Mouse (Mus musculus): Measurements from ENCODE around the gene Ppox.

The Ppox gene

DNA sequence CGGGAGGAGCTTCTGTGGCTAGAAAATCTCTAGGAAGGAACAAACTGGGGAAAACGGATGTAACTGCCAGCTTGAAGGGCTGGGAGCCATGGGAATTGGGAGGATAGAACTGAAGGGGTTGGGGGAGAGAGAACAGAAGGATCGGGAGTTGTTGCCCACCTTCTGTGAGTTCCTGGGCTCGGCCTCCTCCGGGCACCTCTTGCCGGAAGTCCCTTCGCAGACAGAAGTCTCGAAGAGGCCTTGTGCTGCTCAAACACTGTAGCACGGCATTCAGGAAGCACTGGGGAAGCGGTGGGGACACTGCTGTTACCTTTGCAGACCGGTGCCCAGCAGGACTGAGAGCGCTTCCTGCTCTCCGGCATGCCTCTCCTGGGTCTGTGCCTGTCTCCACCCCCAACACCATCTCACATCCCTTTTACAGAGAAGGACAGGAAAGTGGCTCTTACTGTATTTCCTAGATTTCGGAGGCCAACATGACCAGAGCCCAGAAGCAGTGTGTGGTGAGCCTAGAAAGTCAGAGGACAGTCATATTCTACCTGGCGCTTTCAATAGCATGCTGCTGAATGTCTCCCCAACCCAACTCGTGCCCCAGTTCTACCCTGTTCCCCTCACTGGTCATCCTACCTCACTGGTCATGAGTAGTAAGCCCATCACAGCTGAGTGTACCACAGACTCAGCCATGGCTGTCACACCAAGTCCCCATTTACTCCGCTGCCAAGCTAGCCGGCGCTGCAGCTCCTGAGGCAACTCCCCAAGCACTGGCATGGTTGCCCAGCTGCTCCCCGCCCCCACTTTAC lies 4.3 kb upstream of the Ppox start:
- no peak for DNase-seq (ENCODE audit: low spot score in 2 of 2)

DNA sequence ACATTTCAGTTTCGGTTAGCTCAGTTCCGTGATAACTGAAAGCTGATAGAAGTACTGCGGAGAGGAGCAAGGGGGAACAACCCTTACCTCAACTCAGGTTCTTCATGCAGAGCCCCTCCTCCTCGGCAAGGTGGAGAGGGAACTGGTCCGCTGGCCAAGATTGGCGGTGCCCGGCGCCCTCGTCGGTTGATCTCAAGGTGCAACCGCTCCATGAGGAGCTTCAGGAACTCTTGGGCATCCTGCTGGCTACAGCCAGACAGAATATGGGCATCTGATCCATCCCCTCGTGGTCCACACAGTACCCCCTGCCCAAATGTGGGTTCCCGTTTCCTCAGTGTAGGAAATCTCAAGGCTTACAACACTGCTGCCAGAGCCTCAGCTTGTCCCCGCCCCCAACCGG lies 3.5 kb upstream of the Ppox start:
- DNase-seq (ENCODE audit: low spot score in 2 of 2) = no peak

DNA sequence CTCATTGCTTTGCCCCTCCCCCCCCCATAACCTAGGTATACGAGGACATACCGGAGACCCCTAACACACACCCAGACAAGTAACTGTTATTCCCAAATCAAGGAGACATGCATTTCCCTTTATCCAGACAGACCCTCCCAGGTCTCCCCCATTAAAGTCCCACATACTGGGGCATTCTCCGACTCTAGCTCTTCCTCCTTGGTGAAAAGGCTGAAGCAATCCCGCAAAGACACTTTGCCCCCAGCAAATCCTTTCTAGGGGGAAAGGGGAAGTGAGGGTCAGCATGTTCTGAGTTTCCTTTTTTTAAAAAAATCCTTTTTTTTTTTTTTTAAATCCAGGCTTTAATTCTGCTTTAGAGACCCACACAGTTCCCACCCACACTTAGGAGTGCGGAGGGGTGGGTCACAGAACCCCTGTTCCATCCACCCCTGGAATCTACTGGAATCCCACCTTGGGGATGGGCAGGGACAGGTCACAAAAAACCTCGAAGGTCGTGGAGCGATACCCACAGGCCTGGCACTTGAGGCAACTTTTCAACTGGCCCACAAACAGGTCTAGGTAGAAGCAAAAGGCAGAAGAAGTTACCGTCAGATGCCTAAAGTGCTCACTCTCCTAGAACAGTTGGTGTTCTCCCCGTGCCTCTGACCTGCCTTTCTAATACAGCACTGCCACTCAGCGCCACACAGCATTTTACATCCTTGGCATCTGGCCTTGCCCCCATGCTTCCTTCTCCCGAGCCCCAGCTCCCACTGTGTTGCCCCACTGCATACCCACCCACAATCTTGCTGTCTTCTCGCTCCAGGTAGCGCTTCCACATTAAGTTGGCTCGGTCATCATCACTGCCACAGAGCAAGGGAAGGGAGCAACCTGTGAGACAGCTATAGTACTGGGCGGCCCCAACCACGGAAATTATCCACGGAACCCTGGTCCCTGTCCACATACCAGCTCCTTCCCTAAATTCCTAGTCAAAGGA lies 2.5 kb upstream of the Ppox start:
- DNase-seq (ENCODE audit: low spot score in 2 of 2) = no peak

DNA sequence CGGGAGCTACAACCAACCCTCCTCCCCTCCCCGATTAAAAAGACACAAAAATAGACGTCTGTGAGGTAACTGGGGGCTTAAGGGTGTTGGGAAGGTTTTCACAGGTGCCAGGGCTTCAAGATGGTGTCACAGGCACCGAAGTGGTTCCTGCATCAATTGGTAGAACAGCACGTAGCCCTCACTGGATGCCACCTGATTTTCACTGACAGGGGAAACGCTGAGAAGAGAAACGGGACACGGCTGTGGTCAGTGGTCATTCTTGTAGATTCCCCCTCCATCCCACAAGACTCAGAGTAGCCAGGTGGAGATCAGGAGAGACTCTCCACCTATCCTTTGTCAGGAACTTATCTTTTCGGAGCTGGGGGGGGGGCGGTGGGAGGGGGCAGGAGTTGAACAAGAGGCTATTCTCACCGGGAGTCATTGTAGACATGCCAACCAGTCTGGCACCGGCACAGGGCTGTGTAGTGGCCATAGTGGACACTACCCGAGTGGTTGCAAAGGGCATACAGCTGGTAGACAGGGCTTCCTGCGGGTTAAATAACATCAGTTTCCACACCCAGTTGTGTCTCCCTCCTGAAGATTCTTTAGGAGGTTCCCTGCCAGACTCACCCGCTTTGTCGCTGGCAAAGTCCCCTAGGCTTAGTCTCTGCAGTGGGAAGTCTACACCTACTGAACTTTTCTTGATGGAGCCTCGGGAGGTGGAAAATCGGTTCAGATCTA lies 1.3 kb upstream of the Ppox start:
- no peak for DNase-seq (ENCODE audit: low spot score in 2 of 2)

DNA sequence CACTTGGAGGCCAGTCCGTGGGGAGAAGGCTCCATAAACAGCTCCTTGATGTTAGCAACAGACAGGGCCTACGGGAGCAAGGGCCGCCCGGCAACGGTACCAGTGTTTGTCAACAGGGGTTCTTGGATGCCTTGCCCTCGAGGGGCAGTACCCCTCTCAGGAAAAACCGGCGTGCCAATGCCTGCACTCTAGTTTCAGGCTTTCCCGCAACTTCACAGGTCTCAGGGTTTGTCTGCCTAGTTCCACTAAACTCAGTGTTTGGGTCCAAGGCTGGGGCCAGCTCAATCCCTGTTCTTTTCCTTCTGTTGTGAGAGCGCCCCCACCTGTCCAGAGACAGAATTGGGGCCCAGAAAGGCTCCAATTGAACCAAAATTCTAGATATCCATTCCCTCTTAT lies 540 bp upstream of the Ppox start:
- peak in 1 of 2 experiments; percentile 80 for DNase-seq (ENCODE audit: low spot score in 2 of 2)

DNA sequence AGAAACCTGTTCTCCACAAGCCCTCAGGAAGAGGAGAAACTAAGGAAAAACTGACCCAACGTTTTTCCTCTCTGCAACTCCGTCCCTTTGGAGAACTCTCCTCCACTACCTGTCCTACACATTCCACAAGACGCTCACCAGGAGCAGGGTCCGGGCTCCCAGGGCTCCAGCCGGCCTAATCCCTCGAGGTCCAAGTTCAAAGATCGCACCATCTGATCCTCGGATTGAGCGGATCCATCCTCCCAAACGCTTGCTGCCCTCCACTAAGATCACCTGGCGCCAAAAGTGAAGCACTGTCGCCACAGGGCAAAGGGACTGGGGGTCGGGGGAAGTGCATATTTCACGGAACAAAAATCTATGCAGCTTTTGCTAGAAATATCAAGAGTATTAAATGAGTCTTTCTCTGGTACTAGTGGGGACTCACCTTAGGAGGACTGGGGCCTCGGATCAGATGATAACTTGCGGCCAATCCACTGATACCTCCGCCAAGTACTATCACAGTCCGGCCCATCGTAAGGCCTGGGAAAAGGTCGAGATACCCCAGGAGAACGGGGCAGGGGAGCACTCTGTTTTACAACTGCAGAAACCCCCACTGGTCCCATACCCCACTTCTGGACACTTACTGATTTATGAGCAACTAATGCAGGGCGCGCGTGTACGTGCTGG lies 603 bp downstream of the Ppox start:
- DNase-seq (ENCODE audit: low spot score in 2 of 2) = no peak

DNA sequence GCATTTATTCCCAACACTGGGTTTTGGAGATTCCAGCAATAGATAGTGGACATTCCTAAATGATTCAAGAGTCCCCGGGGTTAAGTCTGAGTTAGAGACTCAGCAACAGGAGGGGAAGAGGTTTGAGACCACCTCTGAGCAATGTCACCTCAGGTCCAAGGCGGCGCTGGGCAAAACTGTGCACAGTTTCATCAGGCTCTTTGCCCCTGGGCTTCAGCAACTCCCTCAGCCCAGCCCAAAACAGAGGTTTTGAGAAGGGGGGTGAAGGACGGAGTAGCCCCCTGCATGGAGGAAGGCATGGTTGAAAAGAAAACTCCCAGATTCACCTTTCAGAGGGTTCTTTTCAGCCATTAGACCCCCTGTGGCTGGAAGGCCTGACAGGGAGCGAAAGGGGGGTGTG lies 1.3 kb downstream of the Ppox start:
- no peak for DNase-seq (ENCODE audit: low spot score in 2 of 2)

DNA sequence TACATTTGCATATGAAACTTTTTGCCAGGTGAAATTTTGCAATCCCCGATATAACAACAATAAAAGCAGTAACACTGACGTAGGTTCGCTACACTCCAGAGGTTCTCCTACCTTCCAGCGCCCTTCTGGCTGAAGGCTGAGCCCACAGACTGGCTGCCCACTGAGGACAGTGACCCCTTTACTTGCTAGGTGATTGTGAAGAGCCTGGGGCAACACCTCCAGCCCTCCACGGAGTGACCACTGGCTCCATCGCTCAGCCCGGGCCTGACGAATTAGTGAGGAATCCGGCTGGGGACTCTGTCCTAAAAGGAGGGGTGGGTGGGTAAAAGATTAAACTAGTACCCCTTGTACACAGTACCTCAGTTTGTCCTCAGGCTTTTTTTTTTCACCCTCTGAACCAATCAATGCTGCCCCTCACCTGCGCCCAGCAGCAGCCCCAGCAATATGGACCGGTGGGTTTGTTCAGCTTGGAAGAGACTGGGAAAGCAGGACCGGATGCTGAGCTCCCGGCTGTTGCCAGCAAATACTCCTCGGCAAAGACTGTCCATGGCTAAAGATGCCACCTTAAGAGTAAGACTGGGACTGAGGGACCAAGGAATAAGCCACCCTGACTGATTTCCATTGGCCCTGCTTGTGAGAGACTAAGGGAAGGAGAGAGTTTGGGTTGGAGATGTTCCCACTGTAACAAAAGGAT lies 1.8 kb downstream of the Ppox start:
- no peak for DNase-seq (ENCODE audit: low spot score in 2 of 2)

DNA sequence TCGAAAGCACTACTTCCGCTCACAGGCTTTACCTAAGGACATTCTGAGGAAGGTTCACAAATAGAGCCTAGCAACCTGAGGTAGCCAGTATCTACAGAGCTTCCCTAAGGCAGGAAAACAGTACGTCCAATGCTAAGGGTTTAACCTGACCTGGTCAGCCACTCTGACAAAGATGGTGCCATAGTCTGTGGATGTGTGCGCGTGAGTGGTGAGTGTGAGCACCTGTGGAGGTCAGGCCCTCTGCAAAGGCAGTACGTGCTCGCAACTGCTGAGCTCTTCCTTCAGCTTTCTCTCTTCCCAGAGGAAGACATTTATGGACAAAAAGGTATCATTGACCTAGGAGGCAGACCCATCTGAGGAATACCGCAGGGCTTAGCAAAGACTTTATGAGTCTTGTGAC lies 2.5 kb downstream of the Ppox start:
- no peak for DNase-seq (ENCODE audit: low spot score in 2 of 2)

DNA sequence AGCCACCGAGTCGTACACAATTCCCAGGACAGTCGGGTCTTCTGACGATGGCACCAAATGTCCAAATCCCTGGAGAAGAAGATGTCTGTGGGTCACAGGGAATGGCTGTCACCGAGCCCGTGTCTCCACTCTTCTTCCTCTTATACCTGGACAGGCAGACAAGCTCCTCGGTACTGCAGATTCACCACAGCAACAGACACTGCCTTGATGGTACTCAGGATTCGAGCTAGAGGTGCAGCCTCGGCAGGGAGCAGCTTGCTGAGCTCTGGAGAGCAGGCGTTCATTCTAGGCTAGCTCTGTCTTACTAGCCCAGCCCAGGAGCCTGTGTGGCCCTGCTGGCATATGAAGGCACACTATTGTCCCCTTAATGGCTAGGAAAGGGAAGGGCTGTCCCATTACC lies 3.2 kb downstream of the Ppox start:
- DNase-seq (ENCODE audit: low spot score in 2 of 2) = no peak

DNA sequence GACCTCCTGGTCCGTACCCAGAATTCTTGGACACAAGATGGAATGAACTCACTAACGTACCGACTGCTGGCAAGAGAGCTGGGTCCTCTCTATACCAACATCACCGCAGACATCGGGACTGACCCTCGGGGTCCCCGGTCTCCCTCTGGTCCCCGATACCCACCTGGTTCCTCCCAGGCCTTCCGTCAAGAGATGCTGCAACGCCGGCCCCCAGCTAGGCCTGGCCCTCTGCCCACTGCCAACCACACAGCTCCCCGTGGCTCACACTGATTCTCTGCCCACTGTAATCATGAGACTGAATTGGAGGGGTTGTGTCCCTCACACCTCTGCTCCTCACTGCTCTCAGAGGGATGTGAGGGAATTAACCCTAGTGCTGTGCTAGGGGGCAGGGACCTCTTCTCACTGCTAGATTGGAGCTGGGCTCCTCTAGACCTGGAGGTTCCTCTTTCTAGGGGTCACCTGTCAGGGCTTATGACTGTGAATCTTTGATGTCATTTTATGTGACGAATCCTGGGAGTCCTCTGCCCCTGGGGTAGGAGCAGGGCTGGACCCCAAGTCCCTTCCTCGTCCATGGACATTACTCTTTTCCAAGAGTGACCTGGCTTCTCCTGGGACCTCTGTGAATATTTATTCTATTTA lies 4.8 kb downstream of the Ppox start:
- DNase-seq (ENCODE audit: low spot score in 2 of 2) = no peak

DNA sequence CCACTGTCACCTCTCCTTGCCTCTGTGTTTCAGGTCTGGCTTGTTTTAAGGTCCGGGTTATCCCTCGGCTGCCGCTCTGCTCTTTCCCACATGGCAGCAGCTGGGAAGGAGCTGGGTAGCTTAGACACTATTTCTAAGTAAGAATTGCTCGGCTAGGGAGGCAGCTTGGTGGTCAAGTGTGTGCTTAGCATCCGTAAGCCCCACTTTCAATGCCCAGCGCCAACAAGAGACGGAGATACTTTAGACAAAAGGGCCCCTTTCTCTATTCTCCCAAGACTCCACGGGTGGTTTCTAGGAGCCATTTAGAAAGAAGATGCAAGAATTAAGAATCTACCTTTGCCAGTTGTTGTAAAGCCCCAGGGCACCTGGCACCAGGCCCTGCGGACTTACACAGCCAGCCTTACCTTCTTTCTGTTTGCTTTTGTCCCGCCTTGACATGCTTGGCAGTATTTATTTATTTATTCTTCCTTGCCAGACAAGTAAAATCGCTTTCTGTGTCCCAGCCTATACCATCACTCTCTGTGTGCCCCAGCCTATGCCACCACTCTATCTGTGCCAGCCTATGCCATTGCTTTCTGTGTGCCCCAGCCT lies 5.7 kb downstream of the Ppox start:
- DNase-seq (ENCODE audit: low spot score in 2 of 2) = no peak

DNA sequence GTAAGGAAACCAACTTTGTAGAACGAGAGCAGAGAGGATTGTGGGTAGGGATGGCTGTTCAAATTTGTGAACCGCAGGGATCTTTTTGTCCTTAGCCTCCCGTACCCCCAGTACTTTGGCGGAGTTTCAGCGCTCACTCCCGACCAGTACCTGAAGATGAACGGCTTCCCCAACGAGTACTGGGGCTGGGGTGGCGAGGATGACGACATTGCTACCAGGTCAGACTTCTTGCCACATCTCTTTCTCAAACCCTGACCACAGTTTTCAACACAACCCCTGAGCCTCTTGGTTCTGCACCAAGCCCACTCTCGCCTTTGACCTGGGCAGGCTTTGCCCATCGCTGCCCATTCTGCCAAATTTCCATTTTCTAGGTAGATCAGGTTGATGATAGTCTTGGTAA lies 6.8 kb downstream of the Ppox start:
- no peak for DNase-seq (ENCODE audit: low spot score in 2 of 2)

DNA sequence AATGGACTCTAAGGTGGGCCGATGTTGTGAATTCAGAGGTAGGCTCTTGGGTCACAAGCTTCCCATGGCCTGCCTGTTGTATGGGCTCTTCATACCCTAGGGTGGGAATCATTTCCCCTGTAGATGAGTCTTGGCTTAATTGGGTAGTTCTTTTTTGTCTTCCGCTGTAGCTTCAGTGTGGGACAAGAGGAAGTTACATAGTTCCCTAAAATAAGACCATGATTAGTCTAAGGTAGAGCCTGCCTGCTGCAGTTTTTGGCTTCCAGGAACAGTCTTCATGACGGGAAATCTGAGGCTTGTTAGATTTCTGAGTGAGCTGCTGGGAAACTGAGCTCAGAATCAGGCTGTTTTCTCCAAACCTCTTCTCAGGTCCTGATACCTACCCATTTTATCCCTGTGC lies 8.9 kb downstream of the Ppox start:
- DNase-seq (ENCODE audit: low spot score in 2 of 2) = no peak

DNA sequence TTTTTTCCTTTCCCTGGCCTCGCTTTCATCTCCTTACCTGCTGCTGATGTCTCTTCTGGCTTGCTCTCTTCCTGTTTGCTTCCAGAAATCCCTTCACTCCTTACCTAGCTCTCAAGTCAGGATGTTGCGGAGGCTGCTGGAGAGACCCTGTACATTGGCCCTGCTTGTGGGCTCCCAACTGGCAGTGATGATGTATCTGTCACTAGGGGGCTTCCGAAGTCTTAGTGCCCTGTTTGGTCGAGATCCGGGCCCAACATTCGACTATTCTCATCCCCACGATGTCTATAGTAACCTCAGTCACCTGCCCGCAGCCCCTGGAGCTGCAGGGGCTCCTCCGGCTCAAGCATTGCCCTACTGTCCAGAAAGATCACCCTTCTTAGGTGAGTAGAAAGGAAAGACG lies 9.4 kb downstream of the Ppox start:
- no peak for DNase-seq (ENCODE audit: low spot score in 2 of 2)

DNA sequence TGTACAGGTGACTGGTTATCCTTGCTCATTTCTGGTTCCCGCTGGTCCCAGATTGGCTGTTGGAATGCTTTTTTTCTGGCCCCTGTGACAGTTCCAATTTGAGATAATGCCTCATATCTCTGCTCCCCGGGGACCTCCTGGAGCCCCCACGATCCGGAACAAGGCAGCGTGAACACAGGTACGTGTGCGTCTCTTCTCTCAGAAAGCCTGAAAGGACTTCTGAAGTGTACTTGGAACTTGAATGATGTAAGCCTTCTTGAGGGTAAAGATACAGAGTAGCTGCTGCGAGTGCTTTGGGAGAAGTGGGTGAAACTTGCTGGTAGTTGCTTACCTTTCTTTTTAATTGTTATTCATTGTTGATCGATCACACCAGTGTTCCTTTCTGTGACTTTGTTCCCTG lies 9.8 kb downstream of the Ppox start:
- no peak for DNase-seq (ENCODE audit: low spot score in 2 of 2)

DNA sequence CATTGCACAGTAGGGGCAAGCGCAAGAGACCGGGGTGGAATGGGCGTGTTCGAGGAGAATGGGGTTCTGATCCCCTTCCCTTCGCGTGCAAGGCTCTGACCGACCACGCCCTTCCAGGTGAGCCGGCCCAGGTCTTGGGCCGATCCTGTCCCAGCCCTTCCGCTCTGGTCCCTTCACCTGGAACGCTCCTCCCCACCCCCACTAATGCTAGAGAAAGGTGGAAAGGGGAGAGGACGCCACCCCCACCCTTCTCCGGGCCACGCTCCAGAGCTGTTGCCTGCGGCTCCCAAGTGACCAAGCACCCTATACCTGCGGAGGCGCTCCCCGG lies 10.4 kb downstream of the Ppox start:
- no peak for DNase-seq (ENCODE audit: low spot score in 2 of 2)

DNA sequence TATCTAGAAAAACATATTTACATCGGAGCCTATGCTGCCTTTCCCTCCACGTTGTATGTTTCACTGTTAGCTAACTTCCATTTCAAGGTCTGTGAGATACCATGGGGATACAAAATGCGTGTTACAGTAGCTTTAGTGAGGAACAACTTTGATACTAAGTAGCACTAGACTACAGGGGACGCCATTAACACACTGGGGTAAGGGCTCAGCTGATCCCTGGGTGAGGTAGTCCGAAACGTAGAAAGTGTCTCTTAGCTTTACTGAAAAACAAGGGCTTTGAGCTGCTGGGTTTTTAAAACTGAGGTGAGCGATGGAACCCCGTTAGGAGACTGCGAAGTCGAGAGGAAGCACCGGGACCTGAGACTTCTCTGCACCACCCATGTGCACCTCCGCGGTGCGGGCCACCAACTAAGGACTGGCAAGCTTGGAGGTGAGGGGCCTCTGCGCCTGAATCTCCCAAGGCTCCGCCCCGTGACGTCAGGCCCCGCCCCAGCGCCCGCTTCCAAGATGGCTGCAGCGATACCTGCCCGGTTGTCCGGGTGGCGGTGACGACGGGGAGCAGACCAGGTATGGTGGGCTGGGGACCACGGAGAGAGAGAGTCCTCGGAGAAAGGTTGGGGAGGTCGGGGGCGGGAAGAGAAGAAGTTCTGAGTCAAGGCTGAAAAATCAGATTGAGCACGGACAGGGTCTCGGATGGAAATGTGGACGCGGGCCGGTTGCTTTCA lies 11.0 kb downstream of the Ppox start, which contains the start of gene B4galt3:
TSS of gene B4galt3 (plus strand) at position 481 of the 725 bp plus-strand sequence.
- DNase-seq (ENCODE audit: low spot score in 2 of 2) = peak; percentile 96

DNA sequence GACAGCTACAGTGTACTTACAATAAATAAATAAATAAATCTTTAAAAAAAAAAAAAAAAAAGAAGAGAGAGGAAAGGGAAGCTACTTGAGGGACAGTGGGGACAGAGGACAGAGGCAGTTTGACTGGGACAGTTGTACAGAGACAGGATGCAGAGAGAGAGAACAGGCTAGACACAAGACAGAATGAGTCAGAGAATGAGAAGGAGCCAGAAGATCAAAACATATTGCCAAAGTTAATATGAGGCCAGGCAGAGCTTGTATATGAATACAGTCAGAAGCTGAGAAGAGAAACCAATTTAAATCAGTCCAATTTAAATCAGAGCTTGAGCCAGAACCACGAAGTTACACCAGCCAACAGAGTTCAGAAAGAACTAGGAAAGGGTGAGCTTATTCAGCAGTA lies 12.6 kb downstream of the Ppox start:
- no peak for DNase-seq (ENCODE audit: low spot score in 2 of 2)

Measured in frontal cortex, postnatal 36 days (tissue).